Mouse (Mus musculus) myocyte (in vitro differentiated cells): Measurements from ENCODE around the gene Foxn4.

Source experiments
- CEBPB ChIP-seq: IDR thresholded peaks from 2 replicates; pipeline ENCODE4 v1.6.1; 2011; ENCODE audit warnings: mild to moderate bottlenecking, moderate library complexity; ENCODE audit not compliant: poor library complexity, insufficient read depth, severe bottlenecking
- E2F4 ChIP-seq: IDR thresholded peaks from one replicate; pipeline ENCODE4 v1.6.1; 2011; ENCODE audit warnings: mild to moderate bottlenecking, control low read depth, moderate library complexity; ENCODE audit not compliant: insufficient read depth
- MAX ChIP-seq: IDR thresholded peaks from one replicate; pipeline ENCODE4 v1.6.1; 2011; ENCODE audit warnings: low read depth, mild to moderate bottlenecking, control low read depth
- MYOD1 ChIP-seq, 3 experiments: IDR thresholded peaks; one replicate each; pipeline ENCODE4 v1.6.1; 2011; ENCODE audit warnings: control low read depth in 2 of 3, low read depth in 2 of 3, mild to moderate bottlenecking in 2 of 3, moderate library complexity in 1 of 3; ENCODE audit not compliant: insufficient read length in 2 of 3, control insufficient read depth in 1 of 3
- MYOG ChIP-seq, 3 experiments: IDR thresholded peaks; one replicate each; pipeline ENCODE4 v1.6.1; 2011; ENCODE audit warnings: control low read depth in 2 of 3, low read depth in 2 of 3, mild to moderate bottlenecking in 2 of 3; ENCODE audit not compliant: insufficient read length in 2 of 3, control insufficient read depth in 1 of 3, insufficient read depth in 1 of 3
- POLR2A ChIP-seq: IDR thresholded peaks from one replicate; pipeline ENCODE4 v1.6.1; 2011; ENCODE audit warnings: low read depth, mild to moderate bottlenecking, control low read depth, moderate library complexity; ENCODE audit not compliant: insufficient read length
- POLR2AphosphoS2 ChIP-seq: IDR thresholded peaks from one replicate; pipeline ENCODE4 v1.6.1; 2011; ENCODE audit warnings: low read depth, control low read depth; ENCODE audit not compliant: insufficient read length
- REST ChIP-seq: IDR thresholded peaks from one replicate; pipeline ENCODE4 v1.6.1; 2011; ENCODE audit warnings: mild to moderate bottlenecking, control low read depth, moderate library complexity; ENCODE audit not compliant: insufficient read depth, insufficient read length
- SRF ChIP-seq: IDR thresholded peaks from one replicate; pipeline ENCODE4 v1.6.1; 2011; ENCODE audit warnings: low read depth; ENCODE audit not compliant: control insufficient read depth, insufficient read length
- TCF12 ChIP-seq: IDR thresholded peaks from one replicate; pipeline ENCODE4 v1.6.1; 2011; ENCODE audit warnings: mild to moderate bottlenecking, control low read depth; ENCODE audit not compliant: poor library complexity, insufficient read depth, severe bottlenecking
- TCF3 ChIP-seq: IDR thresholded peaks from one replicate; pipeline ENCODE4 v1.6.1; 2011; ENCODE audit warnings: low read depth, control low read depth; ENCODE audit not compliant: insufficient read length
- USF1 ChIP-seq: IDR thresholded peaks from one replicate; pipeline ENCODE4 v1.6.1; 2011; ENCODE audit warnings: low read depth, mild to moderate bottlenecking, control low read depth, moderate library complexity

DNA sequence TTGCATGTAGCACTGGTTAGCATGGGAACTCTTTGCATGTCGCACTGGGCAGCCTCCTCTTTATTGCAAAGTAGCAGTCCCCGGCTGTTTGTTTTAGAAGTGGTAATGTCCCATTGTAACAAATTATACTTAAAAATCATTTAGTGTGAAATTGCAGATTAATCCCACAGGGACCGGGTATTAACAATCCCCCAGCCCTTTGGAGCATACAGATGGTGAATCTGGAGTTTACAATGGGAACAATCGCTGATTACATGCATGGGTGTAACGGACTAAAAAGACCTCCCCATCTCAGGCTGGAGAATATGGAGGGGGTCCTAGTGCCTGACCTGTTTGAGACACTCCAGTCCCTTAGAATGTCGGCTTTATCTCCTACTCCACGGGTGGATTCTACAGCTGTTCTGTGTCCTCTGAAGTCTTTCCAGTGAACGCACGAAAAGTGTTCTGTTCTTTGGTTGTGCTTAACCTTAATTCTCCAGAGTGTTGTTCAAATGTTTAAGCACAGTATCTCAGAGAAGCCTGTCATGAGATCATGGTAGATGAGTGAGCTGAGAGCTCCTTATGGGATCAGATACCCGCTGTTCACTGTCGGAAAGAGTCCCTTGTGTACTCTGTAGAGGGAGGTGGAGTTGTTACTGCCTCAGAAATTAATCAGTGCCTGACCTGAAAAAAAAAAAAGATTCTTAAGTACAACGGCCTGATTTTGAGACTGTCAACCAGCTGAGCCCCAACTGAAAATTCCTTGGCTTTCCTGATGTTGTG, 6.0 kb upstream of the Foxn4 start:
- no peak for TF ChIP-seq POLR2A
- TF ChIP-seq CEBPB = no peak
- TF ChIP-seq USF1 = no peak
- no peak for TF ChIP-seq TCF3
- no peak for TF ChIP-seq MAX
- TF ChIP-seq MYOG (IDR thresholded peaks at IDR 0.05; ENCODE audit: control insufficient read depth in 1 of 3, insufficient read depth in 1 of 3, insufficient read length in 2 of 3, low read depth in 2 of 3) = no peak
- no peak for TF ChIP-seq POLR2AphosphoS2
- TF ChIP-seq TCF12 = no peak
- no peak for TF ChIP-seq E2F4
- no peak for TF ChIP-seq MYOD1 (IDR thresholded peaks at IDR 0.05; ENCODE audit: control insufficient read depth in 1 of 3, insufficient read length in 2 of 3, low read depth in 2 of 3)
- TF ChIP-seq REST = no peak
- no peak for TF ChIP-seq SRF
